Comparison of ENCODE assay signal across 8 mouse cellular contexts in genomic region chr9:57967237-57967960, GRCm38 (mm10). TPM values are rescaled to one million over a fixed set of nuclear protein-coding genes. Genes with fewer than 3 reads are reported as not detected.
DNase-seq lines count a peak whose midpoint lies in the region; ATAC-seq lines count a peak whose summit lies in the region.

No protein-coding gene starts in this region.

- WGBS in heart, embryonic 16.5 days, result 35% methylated on average over 14 of the region's 14 CpGs
- 84% methylated on average over 14 of the region's 14 CpGs for WGBS in limb, embryonic 10.5 days

- no peaks in the 10 kb centered on the region for H3K9me3 ChIP-seq in heart, embryonic 16.5 days (replicated peaks; ENCODE audit: control insufficient read depth, low read length)
- no peaks in the 10 kb centered on the region for H3K9me3 ChIP-seq in limb, embryonic 10.5 days (replicated peaks)

- H3K27me3 ChIP-seq in heart, embryonic 16.5 days (ENCODE audit: control insufficient read depth, insufficient read depth, low read length), result no peaks in the 10 kb centered on the region
- no peaks in the 10 kb centered on the region for H3K27me3 ChIP-seq in limb, embryonic 10.5 days (ENCODE audit: low read depth, poor library complexity, severe bottlenecking)

- H3K27ac ChIP-seq in heart, embryonic 16.5 days (ENCODE audit: low read length), result peak overlapping the region; percentile 36
- no peak overlapping the region for H3K27ac ChIP-seq in limb, embryonic 10.5 days

- peak; percentile 68 to 85 for DNase-seq in left cerebral cortex, adult 18-20 months (ENCODE audit: low spot score in 2 of 2)
- no peak for DNase-seq in left cerebral cortex, adult 11 months (ENCODE audit: low spot score)
- peak; percentile 78 for DNase-seq in cerebellum, adult 8-10 months
- peak; percentile 72 to 79 for DNase-seq in right cerebral cortex, adult 2 months (ENCODE audit: low spot score in 2 of 2)
- DNase-seq in limb, embryonic 10.5 days (ENCODE audit: low spot score), result no peak
- DNase-seq in kidney, postnatal 36 days, result no peak
- no peak for DNase-seq in urinary bladder, postnatal 25 days (ENCODE audit: low spot score)

- 0 out of 2 replicates have a peak, but pooled peaks have one; percentile 21 for ATAC-seq in heart, embryonic 16.5 days (replicated peaks; ENCODE audit: extremely low read depth, insufficient read depth, low FRiP score)

- no peak overlapping the region for H3K9ac ChIP-seq in heart, embryonic 16.5 days (ENCODE audit: low read length)

- peaks cover 38% of the 10 kb centered on the region for H3K4me1 ChIP-seq in heart, embryonic 16.5 days (ENCODE audit: control insufficient read depth, insufficient read depth, low read length)
- peaks cover 50% of the 10 kb centered on the region for H3K4me1 ChIP-seq in limb, embryonic 10.5 days

- peak overlapping the region; percentile 7; the same call in 1 of the 2 replicates for H3K4me2 ChIP-seq in heart, embryonic 16.5 days (ENCODE audit: low read depth, low read length)

- no peaks in the 10 kb centered on the region for H3K36me3 ChIP-seq in heart, embryonic 16.5 days (ENCODE audit: control insufficient read depth, insufficient read depth)
- no peaks in the 10 kb centered on the region for H3K36me3 ChIP-seq in limb, embryonic 10.5 days

- H3K4me3 ChIP-seq in heart, embryonic 16.5 days (ENCODE audit: low read length), result no peak overlapping the region
- no peak overlapping the region for H3K4me3 ChIP-seq in limb, embryonic 10.5 days

RNA-seq across cellular contexts. Expression of gene Sema7a, which starts 27.5 kb away (rescaled TPM):
- total RNA-seq in left cerebral cortex, adult 18-20 months (2021), result 100 to 1,000 TPM; 135 to 160 TPM
- polyA plus RNA-seq in heart, embryonic 16.5 days (2015; fragmentation: Nextera tagmentation; extraction: Ambion mirVana), result 0.60 and 1.4 TPM in 2 replicates
- polyA plus RNA-seq in limb, embryonic 10.5 days (2016; fragmentation: Nextera tagmentation; extraction: Ambion mirVana), result 0.20 and 0.26 TPM in 2 replicates

RNA-seq across cellular contexts. Expression of gene Cyp11a1, which starts 38.8 kb away (rescaled TPM):
- total RNA-seq in left cerebral cortex, adult 18-20 months (2021), result 1 to 10 TPM; 1.8 to 2.7 TPM
- 0.32 and 0.33 TPM in 2 replicates for polyA plus RNA-seq in heart, embryonic 16.5 days (2015; fragmentation: Nextera tagmentation; extraction: Ambion mirVana)
- polyA plus RNA-seq in limb, embryonic 10.5 days (2016; fragmentation: Nextera tagmentation; extraction: Ambion mirVana), result 0.26 TPM in 1 of 2 replicates, not detected in the other

RNA-seq across cellular contexts. Expression of gene Ubl7, which starts 56.6 kb away (rescaled TPM):
- 100 to 1,000 TPM; 107 to 113 TPM for total RNA-seq in left cerebral cortex, adult 18-20 months (2021)
- 110 and 113 TPM in 2 replicates for polyA plus RNA-seq in heart, embryonic 16.5 days (2015; fragmentation: Nextera tagmentation; extraction: Ambion mirVana)
- 123 and 130 TPM in 2 replicates for polyA plus RNA-seq in limb, embryonic 10.5 days (2016; fragmentation: Nextera tagmentation; extraction: Ambion mirVana)

Comparison
In these comparisons a context has a peak if more than half of its experiments do, and no peak if none do; other contexts are left out.
1. DNase-seq: peak in left cerebral cortex, adult 18-20 months (2 of 2), cerebellum, adult 8-10 months (single experiment) and right cerebral cortex, adult 2 months (2 of 2); none in left cerebral cortex, adult 11 months (single experiment), limb, embryonic 10.5 days (single experiment), kidney, postnatal 36 days (0 of 2) and urinary bladder, postnatal 25 days (single experiment).